Mouse (Mus musculus) brain, embryonic 14.5 days (tissue): ENCODE data around the gene Pitpnm1.

Source experiments
- CTCF ChIP-seq: fragments of 200-500 bp; IDR thresholded peaks from 2 replicates; pipeline ENCODE4 v1.5.1; 2012; ENCODE audit warnings: inconsistent platforms, mild to moderate bottlenecking, moderate library complexity, borderline replicate concordance; ENCODE audit not compliant: insufficient read depth, insufficient read length; ENCODE audit errors: extremely low read depth
- POLR2A ChIP-seq: fragments of 200-500 bp; IDR thresholded peaks from 2 replicates; pipeline ENCODE4 v1.6.1; 2012; ENCODE audit warnings: mild to moderate bottlenecking, inconsistent platforms, borderline replicate concordance; ENCODE audit not compliant: poor library complexity, insufficient read depth, insufficient read length, severe bottlenecking; ENCODE audit errors: extremely low read depth

DNA sequence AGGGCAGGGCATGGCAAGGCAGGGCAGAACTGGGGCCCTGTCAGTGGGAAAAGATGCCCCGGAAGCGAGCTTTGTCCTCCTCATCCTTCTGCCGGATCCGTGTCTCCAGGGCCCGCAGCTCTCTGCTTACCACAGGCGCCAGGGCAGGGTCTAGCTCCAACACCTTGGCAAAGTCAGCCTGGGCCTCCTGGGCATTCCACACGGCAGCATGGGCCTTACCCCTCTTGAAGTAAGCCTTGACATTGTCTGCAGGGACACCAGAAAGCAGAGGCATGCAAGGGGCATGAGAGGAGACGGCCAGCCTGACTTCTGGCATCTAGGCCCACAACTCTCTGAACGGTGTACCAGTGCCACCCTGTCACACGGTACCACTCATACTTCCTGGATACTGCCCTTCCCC, 14.8 kb downstream of the Pitpnm1 start:
- TF ChIP-seq CTCF (no peak), POLR2A (no peak)
